Mouse (Mus musculus) G1E (cell line): ENCODE results near the gene Golga2.

Source experiments
- CTCF ChIP-seq: IDR thresholded peaks from 2 replicates; pipeline ENCODE4 v1.5.1; 2012; ENCODE audit warnings: low read depth, low read length, inconsistent platforms, mixed read lengths
- GATA1 ChIP-seq: IDR thresholded peaks from 2 replicates; pipeline ENCODE4 v1.6.1; 2012; ENCODE audit warnings: borderline replicate concordance, low read length, inconsistent platforms, mixed read lengths

- TF ChIP-seq GATA1 (no peak), CTCF (no peak)
These were observed 34.5 kb upstream of the Golga2 start for GRCm38 (mm10) chr2:32252658-32253057.
